Comparison of ENCODE assay signal across 25 mouse cellular contexts in the genomic region with DNA sequence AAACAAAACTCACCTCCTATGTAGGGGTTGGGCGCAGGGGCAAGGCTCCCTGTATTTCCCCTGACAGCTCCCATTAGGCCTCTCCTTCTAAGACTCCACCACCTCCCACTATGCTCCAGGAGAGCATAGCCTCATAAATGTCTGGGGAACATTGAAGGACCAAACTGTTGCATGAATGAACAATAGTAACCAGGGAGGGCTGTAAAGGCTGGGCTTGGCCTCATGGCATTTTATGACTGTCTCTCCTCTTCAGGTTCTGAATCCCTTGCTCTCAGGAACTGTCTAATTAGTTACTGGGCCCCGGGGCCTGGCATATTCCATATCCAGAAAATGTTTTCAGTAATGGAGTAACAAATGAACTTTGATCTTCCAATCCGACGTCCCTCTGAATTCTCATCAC.
"Had no signal": no experiment of that assay in that cellular context is flagged by ENCODE, and none has a peak within 500 bp of the region (broad histone marks: within the 10 kb centered on the region; RNA-seq: fewer than 3 reads in every experiment).

No protein-coding gene starts in this region.

- H3K9me3 ChIP-seq: heart, embryonic 12.5 days; hindbrain, embryonic 13.5 days; hindbrain, embryonic 15.5 days; kidney, embryonic 15.5 days; limb, embryonic 10.5 days; limb, embryonic 12.5 days; liver, embryonic 13.5 days; liver, embryonic 15.5 days had no signal

- H3K27ac ChIP-seq: heart, adult 2 months; hindbrain, embryonic 13.5 days; hindbrain, embryonic 15.5 days; hindbrain, postnatal 0 days; kidney, embryonic 15.5 days; kidney, postnatal 0 days; left cerebral cortex, adult 2 months; limb, embryonic 10.5 days; limb, embryonic 12.5 days; liver, embryonic 13.5 days; liver, embryonic 15.5 days had no signal

- DNase-seq: gastrocnemius, postnatal 14 days; gastrocnemius, postnatal 36 days; heart, adult 11 months; heart, adult 2 months; heart, postnatal 10 days; heart, postnatal 36 days; kidney, adult 11 months; kidney, adult 2 months; kidney, adult 9 months; kidney, postnatal 14 days; kidney, postnatal 36 days; layer of hippocampus, adult 9-11 months; liver; liver, embryonic 13.5 days had no signal

- ATAC-seq: hindbrain, postnatal 0 days had no signal

- H3K4me2 ChIP-seq: heart, embryonic 12.5 days; hindbrain, embryonic 13.5 days; hindbrain, embryonic 15.5 days; kidney, embryonic 15.5 days; limb, embryonic 12.5 days; liver, embryonic 11.5 days; liver, embryonic 13.5 days; liver, embryonic 15.5 days had no signal

- H3K36me3 ChIP-seq: hindbrain, embryonic 13.5 days; hindbrain, embryonic 15.5 days had no signal

- H3K9ac ChIP-seq: heart, embryonic 12.5 days; hindbrain, embryonic 13.5 days; hindbrain, embryonic 15.5 days; kidney, embryonic 15.5 days; limb, embryonic 12.5 days; liver, embryonic 13.5 days; liver, embryonic 15.5 days had no signal

- H3K4me1 ChIP-seq: heart, embryonic 12.5 days; hindbrain, embryonic 13.5 days; hindbrain, embryonic 15.5 days; limb, embryonic 10.5 days; limb, embryonic 12.5 days; liver, embryonic 13.5 days; liver, embryonic 15.5 days had no signal

- H3K4me3 ChIP-seq: heart, adult 2 months; heart, embryonic 12.5 days; hindbrain, embryonic 13.5 days; hindbrain, embryonic 15.5 days; kidney, embryonic 15.5 days; left cerebral cortex, adult 2 months; limb, embryonic 10.5 days; limb, embryonic 12.5 days; liver, embryonic 13.5 days; liver, embryonic 15.5 days had no signal

- H3K27me3 ChIP-seq: heart, embryonic 12.5 days; hindbrain, embryonic 13.5 days; hindbrain, embryonic 15.5 days; kidney, embryonic 15.5 days; limb, embryonic 12.5 days; liver, embryonic 13.5 days; liver, embryonic 15.5 days had no signal
